Mouse (Mus musculus) embryonic facial prominence, embryonic 13.5 days (tissue): ENCODE results near the gene Il17d. TPM values are rescaled to one million over a fixed set of nuclear protein-coding genes. Genes with fewer than 3 reads are reported as not detected.
A peak's percentile ranks its signal among the peaks of the same experiment; 100 is the strongest.

Source experiments
- ATAC-seq: fragments of 200-750 bp; cut with Nextera tagmentation; 2 replicates; pipeline ENCODE4 v1.8.0; 2017; ENCODE audit warnings: low read depth; ENCODE audit not compliant: insufficient number of reproducible peaks, insufficient read depth, low FRiP score, low TSS enrichment
- H3K27ac ChIP-seq: fragments of 300-500 bp; sonication (generic); 2 replicates; pipeline ENCODE4 v1.5.1; 2015; ENCODE audit warnings: moderate library complexity, mild to moderate bottlenecking, inconsistent platforms
- H3K27me3 ChIP-seq: fragments of 300-500 bp; sonication (generic); 2 replicates; pipeline ENCODE4 v1.6.1; 2015; ENCODE audit warnings: mild to moderate bottlenecking, inconsistent platforms
- H3K36me3 ChIP-seq: fragments of 300-500 bp; sonication (generic); 2 replicates; pipeline ENCODE4 v1.6.1; 2015; ENCODE audit warnings: mild to moderate bottlenecking, inconsistent platforms
- H3K4me1 ChIP-seq: fragments of 300-500 bp; sonication (generic); 2 replicates; pipeline ENCODE4 v1.6.1; 2015; ENCODE audit warnings: inconsistent platforms
- H3K4me2 ChIP-seq: fragments of 300-500 bp; sonication (generic); 2 replicates; pipeline ENCODE4 v1.6.1; 2015; ENCODE audit warnings: moderate library complexity, mild to moderate bottlenecking, inconsistent platforms
- H3K4me3 ChIP-seq: fragments of 300-500 bp; sonication (generic); 2 replicates; pipeline ENCODE4 v1.5.1; 2015; ENCODE audit warnings: mild to moderate bottlenecking, inconsistent platforms
- H3K9ac ChIP-seq: fragments of 300-500 bp; sonication (generic); 2 replicates; pipeline ENCODE4 v1.6.1; 2015; ENCODE audit warnings: mild to moderate bottlenecking, inconsistent platforms
- H3K9me3 ChIP-seq: fragments of 300-500 bp; sonication (generic); 2 replicates; pipeline ENCODE4 v1.6.1; 2016; ENCODE audit warnings: inconsistent platforms
- WGBS: fragments of 180-500 bp; shearing (Covaris S2); methylation state at CpG from one replicate; pipeline ENCODE4 v1.1.7; 2015; ENCODE audit warnings: mixed read lengths; 5-methylcytosine and 5-hydroxymethylcytosine counted together
- polyA plus RNA-seq: library from polyadenylated mRNA; unstranded; fragments of >200 nt; fragmentation: Nextera tagmentation; extraction: Ambion mirVana; gene quantifications from 2 replicates; pipeline ENCODE4 v1.2.1, GENCODE M21; 2015

Il17d gene
- polyA plus RNA-seq = 3.5 and 4.5 TPM in 2 replicates

DNA sequence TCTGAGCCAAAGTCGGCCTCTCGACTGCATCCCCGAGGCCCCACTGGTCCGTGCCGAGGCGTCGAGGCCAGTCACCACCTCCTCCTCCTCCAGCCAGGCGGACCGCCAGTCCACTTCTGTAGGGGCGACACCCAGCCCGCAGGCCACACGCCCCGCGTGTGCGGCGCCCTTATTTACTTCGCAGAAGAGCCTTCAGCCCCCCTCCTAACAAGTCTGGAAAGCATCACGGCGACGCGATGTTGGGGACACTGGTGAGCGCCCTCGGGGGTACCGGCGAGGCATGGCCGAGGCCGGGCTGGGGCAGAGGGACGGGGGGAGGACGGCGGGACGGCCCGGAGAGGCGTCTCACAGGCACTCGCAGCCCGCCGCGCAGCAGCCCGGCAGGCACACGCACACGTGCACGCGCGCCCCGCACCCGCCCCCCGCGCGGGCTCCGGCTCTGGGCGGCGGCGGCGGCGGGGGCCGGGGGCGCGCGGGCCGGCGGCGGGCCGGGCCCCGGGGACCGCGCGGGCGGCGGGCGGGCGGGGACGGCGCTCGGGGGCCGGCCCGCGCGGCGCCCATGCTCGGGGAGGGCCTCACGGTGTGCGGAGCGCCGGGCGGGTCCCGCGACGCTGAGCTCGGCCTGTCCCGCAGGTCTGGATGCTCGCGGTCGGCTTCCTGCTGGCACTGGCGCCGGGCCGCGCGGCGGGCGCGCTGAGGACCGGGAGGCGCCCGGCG lies at the start of gene Il17d:
Gene Il17d (plus strand): TSS at position 107 of the 717 bp plus-strand sequence.
- peak within 1 kb of the TSS; percentile 74 for H3K4me3 ChIP-seq
- peak within 1 kb of the TSS; percentile 57; the same call in 1 of the 2 replicates for H3K27ac ChIP-seq
- peak within 1 kb of the TSS; percentile 68 for H3K9ac ChIP-seq
- under 1% methylated on average over 47 of the region's 104 CpGs for WGBS
- H3K4me2 ChIP-seq = peak within 1 kb of the TSS; percentile 68
- no peaks in the 10 kb centered on the region for H3K9me3 ChIP-seq
- 0 out of 2 replicates have a peak, but pooled peaks cover 6% of the 10 kb centered on the region for H3K4me1 ChIP-seq
- ATAC-seq = peak; percentile 27; the same call in 1 of the 2 replicates
- no peaks in the 10 kb centered on the region for H3K36me3 ChIP-seq
- peaks cover 27% of the 10 kb centered on the region for H3K27me3 ChIP-seq

GRCm38 (mm10) chr14:57475057-57475456 lies 49.5 kb upstream of the Il17d start:
- Histone ChIP-seq H3K4me2 (no peak overlapping the region), H3K4me3 (no peak overlapping the region), H3K9me3 (no peaks in the 10 kb centered on the region), H3K27me3 (no peaks in the 10 kb centered on the region), H3K4me1 (0 out of 2 replicates have a peak, but pooled peaks cover 4% of the 10 kb centered on the region), H3K27ac (no peak overlapping the region), H3K36me3 (peaks cover 9% of the 10 kb centered on the region; the same call in 1 of the 2 replicates), H3K9ac (no peak overlapping the region)
- ATAC-seq = no peak
- 82% methylated on average over 2 of the region's 2 CpGs for WGBS

- Histone ChIP-seq H3K4me3 (no peak overlapping the region), H3K9ac (no peak overlapping the region), H3K9me3 (no peaks in the 10 kb centered on the region), H3K27me3 (no peaks in the 10 kb centered on the region), H3K4me2 (no peak overlapping the region), H3K27ac (no peak overlapping the region), H3K4me1 (no peaks in the 10 kb centered on the region), H3K36me3 (0 out of 2 replicates have a peak, but pooled peaks cover 4% of the 10 kb centered on the region)
- 91% methylated on average over 2 of the region's 2 CpGs for WGBS
- no peak for ATAC-seq
Measured at GRCm38 (mm10) chr14:57482262-57482661, 42.3 kb upstream of the Il17d start.

DNA sequence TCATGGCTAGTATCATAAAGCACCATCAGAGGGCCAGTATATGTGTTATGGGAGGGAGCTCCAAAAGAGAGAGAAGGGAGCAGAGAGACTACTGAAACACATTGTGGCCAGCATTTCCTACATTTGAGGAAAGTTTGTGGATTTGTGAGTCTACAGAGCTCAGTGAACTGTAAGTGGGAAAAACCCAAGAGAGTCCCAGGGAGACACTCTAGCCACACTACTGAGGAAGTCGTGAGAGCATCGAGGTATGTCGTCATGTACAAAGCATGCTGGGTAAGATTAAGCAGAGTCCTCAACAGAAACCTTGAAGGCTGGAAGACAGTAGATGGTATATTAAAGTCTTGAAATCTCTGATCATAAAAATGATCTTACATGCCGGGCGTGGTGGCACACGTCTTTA lies 40.4 kb upstream of the Il17d start:
- Histone ChIP-seq H3K9me3 (no peaks in the 10 kb centered on the region), H3K4me2 (no peak overlapping the region), H3K36me3 (0 out of 2 replicates have a peak, but pooled peaks cover 4% of the 10 kb centered on the region), H3K27me3 (no peaks in the 10 kb centered on the region), H3K4me3 (no peak overlapping the region), H3K4me1 (no peaks in the 10 kb centered on the region), H3K27ac (no peak overlapping the region), H3K9ac (no peak overlapping the region)
- WGBS = 94% methylated on average over 6 of the region's 6 CpGs
- no peak for ATAC-seq

DNA sequence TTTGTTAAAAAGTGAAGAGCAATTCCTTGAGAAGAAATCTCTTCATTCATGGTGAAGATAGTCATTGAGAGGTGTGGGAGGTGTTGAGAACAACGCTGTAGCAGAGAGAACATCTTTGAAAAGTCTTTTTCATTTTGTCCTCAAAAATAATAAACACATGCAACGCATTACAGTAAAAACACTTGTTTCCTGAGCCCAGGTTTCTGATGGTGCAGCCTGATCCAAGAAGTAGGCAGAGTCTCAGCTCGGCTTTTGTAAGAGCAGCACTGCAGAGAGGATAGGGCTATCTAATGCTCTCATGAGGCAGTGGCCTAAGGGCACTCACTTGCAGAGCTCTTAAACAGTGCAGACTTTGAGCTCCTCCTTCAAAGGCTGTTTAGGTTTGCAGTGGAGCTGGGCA lies 34.9 kb upstream of the Il17d start:
- no peak overlapping the region for H3K4me2 ChIP-seq
- H3K27me3 ChIP-seq = no peaks in the 10 kb centered on the region
- no peak overlapping the region for H3K4me3 ChIP-seq
- no peak for ATAC-seq
- no peaks in the 10 kb centered on the region for H3K9me3 ChIP-seq
- 55% methylated on average over 3 of the region's 3 CpGs for WGBS
- H3K27ac ChIP-seq = no peak overlapping the region
- no peak overlapping the region for H3K9ac ChIP-seq
- H3K36me3 ChIP-seq = peaks cover 6% of the 10 kb centered on the region; the same call in 1 of the 2 replicates
- peaks cover 4% of the 10 kb centered on the region; the same call in 1 of the 2 replicates for H3K4me1 ChIP-seq

GRCm38 (mm10) chr14:57493840-57494239 lies 30.7 kb upstream of the Il17d start:
- Histone ChIP-seq H3K4me3 (no peak overlapping the region), H3K36me3 (peaks cover 6% of the 10 kb centered on the region; the same call in 1 of the 2 replicates), H3K4me2 (no peak overlapping the region), H3K9ac (no peak overlapping the region), H3K27ac (no peak overlapping the region), H3K27me3 (no peaks in the 10 kb centered on the region), H3K9me3 (no peaks in the 10 kb centered on the region), H3K4me1 (peaks cover 4% of the 10 kb centered on the region; the same call in 1 of the 2 replicates)
- WGBS = 99% methylated on average over 2 of the region's 2 CpGs
- no peak for ATAC-seq

DNA sequence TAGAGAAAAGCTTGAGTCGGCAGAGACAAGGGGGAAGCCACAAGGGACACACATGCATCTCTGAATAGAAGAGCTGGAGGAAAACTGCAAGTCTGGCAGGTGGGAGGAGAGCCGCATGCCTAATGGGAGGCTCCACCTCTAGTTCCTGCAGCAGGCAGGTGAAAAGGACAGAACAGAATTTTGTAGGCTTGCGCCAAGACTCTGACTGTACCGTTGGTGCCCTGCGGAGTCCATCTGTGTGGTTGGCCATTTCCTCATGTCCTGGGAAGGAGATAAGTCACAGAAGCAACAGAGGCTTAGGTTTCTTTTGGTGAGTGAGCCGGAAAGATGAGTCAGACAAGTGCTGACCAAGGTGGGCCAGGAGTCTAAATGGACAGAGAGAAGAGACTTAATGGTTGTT lies 20.8 kb upstream of the Il17d start:
- Histone ChIP-seq H3K4me2 (no peak overlapping the region), H3K9me3 (no peaks in the 10 kb centered on the region), H3K27ac (no peak overlapping the region), H3K36me3 (peaks cover 5% of the 10 kb centered on the region), H3K4me3 (no peak overlapping the region), H3K4me1 (no peaks in the 10 kb centered on the region), H3K9ac (no peak overlapping the region), H3K27me3 (no peaks in the 10 kb centered on the region)
- 91% methylated on average over 6 of the region's 6 CpGs for WGBS
- ATAC-seq = no peak

- no peaks in the 10 kb centered on the region for H3K9me3 ChIP-seq
- no peak overlapping the region for H3K4me2 ChIP-seq
- ATAC-seq = no peak; the same call in 1 of the 2 replicates
- no peaks in the 10 kb centered on the region for H3K36me3 ChIP-seq
- H3K9ac ChIP-seq = no peak overlapping the region
- 0 out of 2 replicates have a peak overlapping the region, but pooled peaks have one; percentile 52 for H3K27ac ChIP-seq
- H3K4me3 ChIP-seq = no peak overlapping the region
- WGBS = 73% methylated on average over 6 of the region's 6 CpGs
- H3K27me3 ChIP-seq = no peaks in the 10 kb centered on the region
- no peaks in the 10 kb centered on the region for H3K4me1 ChIP-seq
Measured at GRCm38 (mm10) chr14:57509554-57509953, 15.0 kb upstream of the Il17d start.

DNA sequence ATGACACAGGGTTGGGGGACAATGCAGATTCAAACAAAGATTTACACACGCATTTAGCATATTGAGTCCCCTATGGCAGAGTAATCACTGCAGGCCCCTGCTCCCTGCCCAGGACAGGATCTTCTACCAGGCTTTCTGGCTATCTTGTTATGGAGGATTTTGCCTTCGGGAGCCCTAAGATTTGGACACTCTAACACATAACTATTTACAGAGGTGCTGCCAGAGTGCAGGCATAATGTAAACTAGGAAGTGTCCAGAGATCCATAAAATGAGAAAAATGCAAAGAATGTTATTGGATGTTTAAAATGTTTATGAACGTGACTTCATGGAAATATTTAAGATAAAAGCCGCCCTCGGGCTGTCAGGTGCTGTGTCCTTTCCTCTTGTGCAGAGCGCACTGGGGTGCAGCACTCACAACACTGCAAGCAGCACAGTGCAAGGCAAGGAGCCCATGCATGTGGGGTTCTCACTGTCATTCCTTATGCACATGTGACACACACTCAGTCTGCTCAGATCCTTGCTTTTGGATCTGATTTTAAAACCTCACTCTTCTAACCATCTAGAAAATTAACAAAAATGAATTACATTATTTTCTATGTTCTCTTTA lies 9.3 kb upstream of the Il17d start:
- ATAC-seq = no peak
- Histone ChIP-seq H3K36me3 (0 out of 2 replicates have a peak, but pooled peaks cover 6% of the 10 kb centered on the region), H3K4me1 (0 out of 2 replicates have a peak, but pooled peaks cover 4% of the 10 kb centered on the region), H3K4me3 (no peak overlapping the region), H3K27ac (no peak overlapping the region), H3K9ac (no peak overlapping the region), H3K4me2 (no peak overlapping the region), H3K27me3 (no peaks in the 10 kb centered on the region), H3K9me3 (no peaks in the 10 kb centered on the region)
- WGBS = 71% methylated on average over 6 of the region's 6 CpGs

DNA sequence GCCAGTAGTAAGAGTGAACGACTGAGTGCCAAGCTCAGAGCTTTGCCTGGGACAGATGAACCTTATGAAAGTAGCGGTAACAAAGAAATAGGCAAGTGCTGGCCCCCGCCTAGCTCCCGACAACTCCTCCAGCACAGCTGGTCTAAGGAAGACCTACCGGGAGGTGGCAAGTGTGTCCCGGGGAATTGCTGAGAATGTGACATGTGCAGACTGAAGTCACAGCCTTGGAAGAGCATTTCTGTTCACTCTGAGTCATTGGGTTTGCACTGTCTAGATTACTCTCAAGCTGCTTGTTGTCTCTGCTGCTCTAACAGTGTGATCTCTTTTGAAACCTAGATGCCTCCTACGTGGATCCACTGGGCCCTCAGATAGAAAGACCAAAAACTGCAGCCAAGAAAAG lies 7.6 kb upstream of the Il17d start:
- Histone ChIP-seq H3K9me3 (no peaks in the 10 kb centered on the region), H3K9ac (no peak overlapping the region), H3K27ac (no peak overlapping the region), H3K4me3 (no peak overlapping the region), H3K27me3 (no peaks in the 10 kb centered on the region), H3K4me1 (0 out of 2 replicates have a peak, but pooled peaks cover 4% of the 10 kb centered on the region), H3K4me2 (no peak overlapping the region), H3K36me3 (0 out of 2 replicates have a peak, but pooled peaks cover 6% of the 10 kb centered on the region)
- 88% methylated on average over 7 of the region's 7 CpGs for WGBS
- no peak for ATAC-seq

- Histone ChIP-seq H3K9ac (no peak overlapping the region), H3K36me3 (no peaks in the 10 kb centered on the region), H3K9me3 (no peaks in the 10 kb centered on the region), H3K4me1 (0 out of 2 replicates have a peak, but pooled peaks cover 6% of the 10 kb centered on the region), H3K4me2 (peak overlapping the region; percentile 68; the same call in 1 of the 2 replicates), H3K27ac (no peak overlapping the region), H3K27me3 (peaks cover 27% of the 10 kb centered on the region), H3K4me3 (0 out of 2 replicates have a peak overlapping the region, but pooled peaks have one; percentile 74)
- no peak for ATAC-seq
- WGBS = 85% methylated on average over 9 of the region's 9 CpGs
Measured at GRCm38 (mm10) chr14:57523762-57524161, 815 bp upstream of the Il17d start.
